Mouse (Mus musculus) cerebellum, adult 9-11 months (tissue): ENCODE results near the gene Gm6812.
"Not testable (repeated sequence)": the region's sequence is repeated elsewhere in the genome, so short reads cannot be mapped to it uniquely, and the experiment has no call there.

Experiments
- DNase-seq: peaks from one replicate; pipeline ENCODE4 v3.0.0; 2022

Gene Gm6812

GRCm38 (mm10) chrX:68892953-68893352, at the start of gene Gm6812:
Gene Gm6812 (minus strand): TSS chrX:68893053.
- DNase-seq = not testable (repeated sequence)

GRCm38 (mm10) chrX:68865145-68865544, 27.7 kb downstream of the Gm6812 start:
- DNase-seq = peak; percentile 68
